Mouse (Mus musculus) kidney, postnatal 25 days (tissue): ENCODE measurements around the gene Mitf.

Experiments
- DNase-seq, 2 experiments: peaks; one replicate each; pipeline ENCODE4 v3.0.0; 2021; ENCODE audit warnings: mixed read lengths in 2 of 2

Mitf gene

GRCm38 (mm10) chr6:98048671-98049438 lies 242.0 kb downstream of the Mitf start:
- no peak for DNase-seq

- DNase-seq, result no peak
Observed at GRCm38 (mm10) chr6:98049551-98049950, 242.7 kb downstream of the Mitf start.

DNA sequence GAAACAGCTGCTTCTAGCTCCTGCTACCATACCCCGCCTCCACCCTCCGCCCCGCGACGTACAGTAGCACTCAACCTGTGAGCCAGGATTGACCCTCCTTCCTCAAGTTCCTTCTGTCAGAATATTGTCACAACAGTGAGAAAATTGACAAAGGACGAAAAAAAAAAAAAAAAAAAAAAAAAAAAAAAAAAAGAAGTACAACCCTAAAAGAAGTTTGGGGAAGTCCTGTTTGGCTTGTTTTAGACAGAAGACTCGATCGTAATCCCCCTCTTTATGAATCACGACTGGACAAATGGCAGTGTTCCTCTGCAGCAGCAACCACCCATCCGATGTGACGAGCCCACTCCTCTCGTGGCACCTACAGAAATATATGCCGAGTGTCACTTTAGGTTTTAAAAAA lies 255.0 kb downstream of the Mitf start:
- DNase-seq, result no peak

DNA sequence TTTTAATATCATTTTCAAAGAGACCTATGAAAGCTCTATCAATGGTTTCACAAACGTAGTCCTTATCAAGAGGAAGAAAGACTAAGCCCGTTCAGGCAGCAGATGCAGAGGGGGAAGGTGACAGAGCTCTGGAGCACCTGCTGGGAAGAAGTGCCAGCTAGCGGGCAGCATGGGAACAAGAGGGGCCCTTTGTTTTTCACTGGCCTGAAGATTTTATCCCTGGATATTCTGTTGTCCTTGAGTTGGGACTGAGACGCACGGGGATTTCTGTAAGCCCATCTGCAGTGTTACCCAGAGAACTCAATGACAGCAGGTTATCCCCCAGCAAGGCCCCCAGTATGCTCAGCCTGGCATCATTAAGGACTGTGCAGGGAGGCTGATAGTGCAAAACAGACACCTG lies 258.1 kb downstream of the Mitf start:
- DNase-seq, result no peak

- no peak for DNase-seq
Observed at GRCm38 (mm10) chr6:98066420-98066819, 259.6 kb downstream of the Mitf start.
